Mouse (Mus musculus): ENCODE measurements around the gene Pdpn.
A peak's percentile ranks its signal among the peaks of the same experiment; 100 is the strongest.

Gene Pdpn

GRCm38 (mm10) chr4:143238241-143239031 is 60.9 kb downstream of the Pdpn start:
- DNase-seq, result peak; percentile 70 to 73

- no peak for DNase-seq
Observed at GRCm38 (mm10) chr4:143231790-143232422, 67.5 kb downstream of the Pdpn start.

- DNase-seq, result no peak
Observed at GRCm38 (mm10) chr4:143231110-143231509, 68.3 kb downstream of the Pdpn start.

- no peak for DNase-seq
Observed at GRCm38 (mm10) chr4:143227976-143228375, 71.4 kb downstream of the Pdpn start.

GRCm38 (mm10) chr4:143225886-143226285 is 73.5 kb downstream of the Pdpn start:
- DNase-seq, result no peak

- no peak for DNase-seq
Observed at GRCm38 (mm10) chr4:143219316-143219751, 80.0 kb downstream of the Pdpn start.

- DNase-seq, result no peak
Observed at GRCm38 (mm10) chr4:143218858-143219257, 80.5 kb downstream of the Pdpn start.
